ENCODE assay signal across 9 mouse cellular contexts in the genomic region with DNA sequence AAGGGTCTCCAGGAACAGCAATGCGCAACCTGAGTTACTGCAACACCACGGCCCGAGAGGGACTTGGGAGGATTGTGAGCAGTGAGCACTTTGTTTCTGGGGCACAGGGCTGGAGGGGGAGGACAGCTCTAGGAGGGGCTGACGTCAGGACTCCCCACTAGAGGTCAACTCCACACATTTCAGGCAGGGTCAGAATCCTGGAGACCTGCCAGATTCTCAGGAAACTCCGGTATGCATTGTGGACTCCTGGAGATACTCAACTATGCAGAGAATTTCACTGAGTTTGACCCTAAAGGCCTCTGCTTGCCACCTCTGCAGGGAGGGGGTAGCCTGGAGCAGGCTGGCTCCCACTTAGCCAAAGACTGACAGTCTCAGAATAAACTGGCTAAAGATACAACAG.
A peak's percentile ranks its signal among the peaks of the same experiment; 100 is the strongest.
DNase-seq lines count a peak whose midpoint lies in the region; ATAC-seq and TF ChIP-seq lines count a peak whose summit lies in the region.
"Had no signal": no experiment of that assay in that cellular context is flagged by ENCODE, and none has a peak within 500 bp of the region (broad histone marks: within the 10 kb centered on the region; RNA-seq: fewer than 3 reads in every experiment).

No protein-coding gene starts in this region.

- no peaks in the 10 kb centered on the region for H3K27me3 ChIP-seq in lung, embryonic 14.5 days (ENCODE audit: insufficient read depth, low read length)
- H3K27me3 ChIP-seq in embryonic facial prominence, embryonic 10.5 days (replicated peaks; ENCODE audit: low read depth, poor library complexity, severe bottlenecking), result no peaks in the 10 kb centered on the region
- H3K27me3 ChIP-seq in neural tube, embryonic 12.5 days (replicated peaks), result no peaks in the 10 kb centered on the region

- H3K9ac ChIP-seq in lung, embryonic 14.5 days, result no peak overlapping the region
- H3K9ac ChIP-seq in neural tube, embryonic 12.5 days, result no peak overlapping the region

- DNase-seq in lung, embryonic 14.5 days, result peak; percentile 77
- DNase-seq in lung, postnatal 4 days, result no peak
- peak; percentile 61 for DNase-seq in embryonic facial prominence, embryonic 10.5 days (ENCODE audit: low spot score)
- DNase-seq in kidney, adult 18-20 months, result peak; percentile 64
- DNase-seq in gastrocnemius, postnatal 4 days (ENCODE audit: low spot score in 2 of 2), result no peak
- DNase-seq in thymus, adult 18-20 months, result no peak
- DNase-seq: cerebellum, adult 11 months had no signal

- H3K4me3 ChIP-seq in lung, embryonic 14.5 days (ENCODE audit: low read depth, low read length), result no peak overlapping the region
- no peak overlapping the region for H3K4me3 ChIP-seq in embryonic facial prominence, embryonic 10.5 days
- H3K4me3 ChIP-seq in neural tube, embryonic 12.5 days, result no peak overlapping the region

- no peak overlapping the region for H3K27ac ChIP-seq in lung, embryonic 14.5 days (ENCODE audit: low read depth)
- peak overlapping the region; percentile 58 for H3K27ac ChIP-seq in embryonic facial prominence, embryonic 10.5 days (replicated peaks)
- peak overlapping the region; percentile 33; the same call in 1 of the 2 replicates for H3K27ac ChIP-seq in neural tube, embryonic 12.5 days

- WGBS in lung, embryonic 14.5 days, result 23% methylated on average over 5 of the region's 5 CpGs
- WGBS in embryonic facial prominence, embryonic 10.5 days, result 36% methylated on average over 5 of the region's 5 CpGs
- whole genome bisulfite sequencing in neural tube, embryonic 12.5 days, result 48% methylated on average over 5 of the region's 5 CpGs

- no peaks in the 10 kb centered on the region for H3K9me3 ChIP-seq in lung, embryonic 14.5 days (ENCODE audit: low read depth, low read length)
- H3K9me3 ChIP-seq in embryonic facial prominence, embryonic 10.5 days, result no peaks in the 10 kb centered on the region
- no peaks in the 10 kb centered on the region for H3K9me3 ChIP-seq in neural tube, embryonic 12.5 days

- no peaks in the 10 kb centered on the region for H3K36me3 ChIP-seq in lung, embryonic 14.5 days (ENCODE audit: insufficient read depth)
- no peaks in the 10 kb centered on the region for H3K36me3 ChIP-seq in embryonic facial prominence, embryonic 10.5 days (replicated peaks)
- H3K36me3 ChIP-seq in neural tube, embryonic 12.5 days, result no peaks in the 10 kb centered on the region

- peaks cover 10% of the 10 kb centered on the region; the same call in 1 of the 2 replicates for H3K4me1 ChIP-seq in lung, embryonic 14.5 days (ENCODE audit: insufficient read depth)
- H3K4me1 ChIP-seq in embryonic facial prominence, embryonic 10.5 days, result peaks cover 39% of the 10 kb centered on the region
- peaks cover 26% of the 10 kb centered on the region for H3K4me1 ChIP-seq in neural tube, embryonic 12.5 days

- no peak overlapping the region for H3K4me2 ChIP-seq in lung, embryonic 14.5 days
- H3K4me2 ChIP-seq in neural tube, embryonic 12.5 days (replicated peaks), result no peak overlapping the region

- no peak for TF ChIP-seq CTCF in lung, embryonic 14.5 days (IDR thresholded peaks at IDR 0.05; ENCODE audit: low read depth)

- peak; percentile 44 for ATAC-seq in lung, embryonic 14.5 days (ENCODE audit: insufficient read depth)
- peak; percentile 29; the same call in 1 of the 2 replicates for ATAC-seq in neural tube, embryonic 12.5 days (ENCODE audit: low FRiP score, low read depth)
- no peak for ATAC-seq in megakaryocyte, adult 5-6 weeks (ENCODE audit: poor library complexity, severe bottlenecking)

Comparison
In these comparisons a context has a peak if more than half of its experiments do, and no peak if none do; other contexts are left out.
1. DNase-seq: peak in lung, embryonic 14.5 days (single experiment), embryonic facial prominence, embryonic 10.5 days (single experiment) and kidney, adult 18-20 months (single experiment); none in lung, postnatal 4 days (0 of 2), gastrocnemius, postnatal 4 days (0 of 2) and thymus, adult 18-20 months (0 of 2).